Mouse (Mus musculus) ES-E14 (cell line): ENCODE measurements around the gene Pgf. TPM values are rescaled to one million over a fixed set of nuclear protein-coding genes. Genes with fewer than 3 reads are reported as not detected.

Experiments used
- DNase-seq: peaks from one replicate; pipeline ENCODE4 v3.0.0-alpha.2; 2013; ENCODE audit warnings: low read depth, low spot score
- H3K27ac ChIP-seq: 2 replicates; pipeline ENCODE4 v1.5.1; 2012; ENCODE audit warnings: low read depth, mild to moderate bottlenecking, low read length, moderate library complexity, mixed read lengths; ENCODE audit not compliant: poor library complexity, insufficient read depth, severe bottlenecking
- H3K36me3 ChIP-seq: 2 replicates; pipeline ENCODE4 v1.6.1; 2012; ENCODE audit warnings: mild to moderate bottlenecking, low read length, moderate library complexity, mixed read lengths; ENCODE audit not compliant: control insufficient read depth, poor library complexity, insufficient read depth, severe bottlenecking
- H3K4me1 ChIP-seq, 2 experiments: fragments of 150-350 bp in 1 of 2; sonication (generic) in 1 of 2; 2 replicates each; pipeline ENCODE4 v1.6.1; 2012; ENCODE audit warnings: low read length in 2 of 2, mild to moderate bottlenecking in 1 of 2, mixed read lengths in 1 of 2; ENCODE audit not compliant: control insufficient read depth in 2 of 2, insufficient read depth in 2 of 2, poor library complexity in 1 of 2
- H3K4me3 ChIP-seq, 2 experiments: fragments of 150-350 bp in 1 of 2; sonication (generic) in 1 of 2; 2 replicates each; pipeline ENCODE4 v1.5.1; 2012; ENCODE audit warnings: low read length in 2 of 2, low read depth in 1 of 2, mild to moderate bottlenecking in 1 of 2, mixed read lengths in 1 of 2; ENCODE audit not compliant: insufficient read depth in 1 of 2, poor library complexity in 1 of 2, severe bottlenecking in 1 of 2
- H3K9ac ChIP-seq: 2 replicates; pipeline ENCODE4 v1.6.1; 2012; ENCODE audit warnings: low read depth, mild to moderate bottlenecking, low read length, mixed read lengths; ENCODE audit not compliant: poor library complexity, insufficient read depth, severe bottlenecking
- H3K9me3 ChIP-seq: fragments of 150-350 bp; sonication (generic); 2 replicates; pipeline ENCODE4 v1.6.1; 2012; ENCODE audit warnings: low read depth, mild to moderate bottlenecking, low read length; ENCODE audit not compliant: control insufficient read depth, insufficient read depth
- CHD2 ChIP-seq: IDR thresholded peaks from 2 replicates; pipeline ENCODE4 v1.6.1; 2014; ENCODE audit warnings: mild to moderate bottlenecking, low read depth, low read length, inconsistent platforms
- HCFC1 ChIP-seq: IDR thresholded peaks from 2 replicates; pipeline ENCODE4 v1.6.1; 2012; ENCODE audit warnings: low read length, inconsistent platforms, borderline replicate concordance; ENCODE audit not compliant: insufficient read depth
- MAFK ChIP-seq: IDR thresholded peaks from 2 replicates; pipeline ENCODE4 v1.6.1; 2014; ENCODE audit warnings: mild to moderate bottlenecking, low read depth, low read length, inconsistent platforms; ENCODE audit not compliant: insufficient read depth
- ZC3H11A ChIP-seq: IDR thresholded peaks from 2 replicates; pipeline ENCODE4 v1.6.1; 2012; ENCODE audit warnings: low read depth, mild to moderate bottlenecking, inconsistent platforms, low read length, borderline replicate concordance
- ZNF384 ChIP-seq: IDR thresholded peaks from 2 replicates; pipeline ENCODE4 v1.6.1; 2012; ENCODE audit warnings: low read depth, low read length, inconsistent platforms
- in situ Hi-C, 2 experiments: fragments of 600-800 bp; cut with MboI; formaldehyde crosslinking; loops; one replicate each; pipeline ENCODE4 v1.15.1; 2025; ENCODE audit warnings: low sequenced_read_pairs in 2 of 2, inconsistent platforms in 1 of 2; ENCODE audit not compliant: unreplicated experiment in 2 of 2
- total RNA-seq: library from RNA; depleted of rRNA; stranded (reverse); fragments of 300-350 nt; gene quantifications from 2 replicates; pipeline ENCODE4 v1.2.3, GENCODE M21; 2012

The Pgf gene
- total RNA-seq, 1 experiment: 6.9 TPM

DNA sequence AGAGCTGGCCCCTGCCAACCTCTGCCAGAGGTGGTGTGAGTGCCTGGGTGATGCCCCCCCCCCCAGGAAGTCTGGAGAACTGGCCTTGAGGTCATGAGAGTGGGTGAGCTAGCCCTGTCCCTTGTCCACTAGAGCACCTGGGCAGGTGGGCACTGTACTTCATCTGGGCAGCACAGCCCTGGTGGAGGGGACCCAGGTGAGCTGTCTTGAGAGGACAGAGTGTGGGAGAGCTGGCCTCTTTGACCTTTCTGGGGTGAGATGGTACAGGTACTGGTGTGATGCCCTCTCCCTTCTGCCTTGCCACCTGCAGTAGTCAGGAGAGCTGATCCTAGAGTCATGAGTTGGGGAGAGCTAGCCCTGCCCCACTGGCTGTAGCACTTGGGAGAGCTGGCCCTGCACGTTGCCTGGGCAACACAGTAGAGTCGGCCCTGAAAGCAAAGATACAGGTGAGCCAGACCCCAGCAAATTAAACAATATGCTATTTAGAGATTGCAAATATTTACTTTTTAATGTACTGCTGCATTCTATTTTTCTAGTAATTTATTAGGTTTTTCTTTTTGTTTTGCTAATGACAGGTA, 40.2 kb upstream of the Pgf start:
- no peaks in the 10 kb centered on the region for H3K9me3 ChIP-seq
- TF ChIP-seq CHD2 (no peak), MAFK (no peak)
- no peak for DNase-seq
- no peak overlapping the region for H3K27ac ChIP-seq
- no peak overlapping the region for H3K4me3 ChIP-seq
- no peak overlapping the region for H3K9ac ChIP-seq
- H3K4me1 ChIP-seq: no peaks in the 10 kb centered on the region
- H3K36me3 ChIP-seq: peaks cover 14% of the 10 kb centered on the region
- in situ Hi-C loops: no loop called here

- Histone ChIP-seq H3K4me1 (no peaks in the 10 kb centered on the region), H3K27ac (no peak overlapping the region), H3K9ac (no peak overlapping the region), H3K4me3 (no peak overlapping the region), H3K36me3 (no peaks in the 10 kb centered on the region), H3K9me3 (no peaks in the 10 kb centered on the region)
- no peak for DNase-seq
- in situ Hi-C loops: no loop called here
- TF ChIP-seq ZNF384: no peak
- TF ChIP-seq CHD2: no peak
- TF ChIP-seq ZC3H11A: no peak
- no peak for TF ChIP-seq HCFC1
- TF ChIP-seq MAFK: no peak
Observed at GRCm38 (mm10) chr12:85215031-85215430, 37.4 kb upstream of the Pgf start.

DNA sequence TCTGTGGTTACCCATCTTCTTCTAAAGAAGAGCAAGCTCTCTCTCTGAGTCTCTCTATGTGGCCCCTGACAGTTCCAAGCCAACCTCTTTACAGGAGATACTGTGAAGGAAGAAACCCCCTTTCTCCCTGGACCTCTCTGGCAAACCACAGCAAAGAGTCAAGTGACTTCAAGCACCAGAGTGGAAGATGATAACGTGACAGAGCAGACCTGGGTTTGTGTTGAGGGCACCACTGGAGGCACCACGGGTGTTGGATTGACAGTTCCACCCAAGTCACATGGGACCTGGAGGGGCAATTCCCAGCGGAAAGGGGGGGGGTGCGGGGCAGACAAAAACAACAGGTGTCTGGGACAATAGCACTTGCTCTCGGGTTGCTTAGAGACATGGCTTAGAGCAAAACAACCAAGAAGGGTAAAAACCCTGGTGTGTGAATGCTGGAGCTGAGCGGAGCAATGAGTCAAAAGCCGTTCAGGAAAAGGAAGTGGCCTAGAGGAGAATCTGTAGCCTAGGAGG, 31.2 kb upstream of the Pgf start:
- Histone ChIP-seq H3K36me3 (no peaks in the 10 kb centered on the region), H3K9ac (no peak overlapping the region), H3K4me3 (no peak overlapping the region), H3K4me1 (no peaks in the 10 kb centered on the region; a peak in 1 of 4 replicates), H3K9me3 (no peaks in the 10 kb centered on the region), H3K27ac (no peak overlapping the region)
- DNase-seq: no peak
- in situ Hi-C loops: no loop called here
- no peak for TF ChIP-seq ZNF384
- no peak for TF ChIP-seq HCFC1
- no peak for TF ChIP-seq CHD2
- TF ChIP-seq ZC3H11A: no peak
- no peak for TF ChIP-seq MAFK

DNA sequence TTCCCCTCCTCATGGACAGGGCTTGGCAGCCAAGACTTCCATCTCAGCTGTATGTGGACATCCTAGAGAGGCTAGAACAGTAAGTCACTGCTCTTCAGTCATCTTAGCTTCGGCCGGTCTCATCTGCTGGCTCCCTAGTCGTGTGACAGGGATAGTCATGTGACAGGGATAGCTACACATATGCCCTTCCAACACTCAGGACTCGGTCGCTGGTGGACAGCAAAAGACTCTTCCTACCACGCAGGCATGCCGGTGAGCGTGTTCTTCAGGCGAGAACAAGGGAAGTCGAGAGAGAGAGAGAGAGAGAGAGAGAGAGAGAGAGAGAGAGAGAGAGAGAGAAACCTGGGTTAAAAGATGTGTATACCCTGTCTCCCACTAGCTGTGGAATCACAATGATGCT, 27.8 kb upstream of the Pgf start:
- H3K9me3 ChIP-seq: no peaks in the 10 kb centered on the region
- DNase-seq: no peak
- no peak overlapping the region for H3K9ac ChIP-seq
- no peak overlapping the region for H3K27ac ChIP-seq
- no peaks in the 10 kb centered on the region for H3K36me3 ChIP-seq
- in situ Hi-C loops: no loop called here
- no peak for TF ChIP-seq ZNF384
- no peak for TF ChIP-seq ZC3H11A
- TF ChIP-seq MAFK: no peak
- TF ChIP-seq HCFC1: no peak
- no peak for TF ChIP-seq CHD2
- H3K4me3 ChIP-seq: no peak overlapping the region
- peaks cover 0 to 6% of the 10 kb centered on the region in 2 experiments; a peak in 1 of 4 replicates for H3K4me1 ChIP-seq

- no peak for DNase-seq
- no peaks in the 10 kb centered on the region for H3K9me3 ChIP-seq
- in situ Hi-C loops: no loop called here
- H3K9ac ChIP-seq: no peak overlapping the region
- no peak overlapping the region for H3K4me3 ChIP-seq
- peaks cover 0 to 7% of the 10 kb centered on the region in 2 experiments; a peak in 1 of 4 replicates for H3K4me1 ChIP-seq
- H3K27ac ChIP-seq: no peak overlapping the region
- H3K36me3 ChIP-seq: no peaks in the 10 kb centered on the region
- TF ChIP-seq CHD2 (no peak), ZC3H11A (no peak), MAFK (no peak)
Observed at GRCm38 (mm10) chr12:85204105-85204504, 26.5 kb upstream of the Pgf start.
